Mouse (Mus musculus) right cerebral cortex, postnatal 25 days (tissue): ENCODE results near the gene Trim62.

Experiments
- DNase-seq: peaks from one replicate; pipeline ENCODE4 v3.0.0; 2022

The Trim62 gene

GRCm38 (mm10) chr4:128883379-128883781, at the start of gene Trim62:
TSS of gene Trim62 (plus strand) at chr4:128883580.
- DNase-seq: peak; percentile 71

GRCm38 (mm10) chr4:128838202-128838601, 45.2 kb upstream of the Trim62 start:
- no peak for DNase-seq

GRCm38 (mm10) chr4:128839811-128840738, 43.3 kb upstream of the Trim62 start:
- DNase-seq: no peak

GRCm38 (mm10) chr4:128841259-128841658, 42.1 kb upstream of the Trim62 start:
- DNase-seq: no peak

- no peak for DNase-seq
Observed at GRCm38 (mm10) chr4:128844566-128844965, 38.8 kb upstream of the Trim62 start.

GRCm38 (mm10) chr4:128845367-128845973, 37.9 kb upstream of the Trim62 start:
- DNase-seq: no peak

GRCm38 (mm10) chr4:128848961-128849360, 34.4 kb upstream of the Trim62 start:
- DNase-seq: no peak

GRCm38 (mm10) chr4:128849686-128850085, 33.7 kb upstream of the Trim62 start:
- no peak for DNase-seq

GRCm38 (mm10) chr4:128852266-128852887, 31.0 kb upstream of the Trim62 start:
- DNase-seq: no peak

GRCm38 (mm10) chr4:128853117-128853516, 30.3 kb upstream of the Trim62 start:
- no peak for DNase-seq

- no peak for DNase-seq
Observed at GRCm38 (mm10) chr4:128855613-128856040, 27.8 kb upstream of the Trim62 start.

GRCm38 (mm10) chr4:128857212-128857611, 26.2 kb upstream of the Trim62 start:
- no peak for DNase-seq

- peak; percentile 51 for DNase-seq
Observed at GRCm38 (mm10) chr4:128858226-128858625, 25.2 kb upstream of the Trim62 start.

- DNase-seq: no peak
Observed at GRCm38 (mm10) chr4:128858878-128859277, 24.5 kb upstream of the Trim62 start.

- peak; percentile 44 for DNase-seq
Observed at GRCm38 (mm10) chr4:128872992-128873391, 10.4 kb upstream of the Trim62 start.

GRCm38 (mm10) chr4:128874062-128874461, 9.3 kb upstream of the Trim62 start:
- no peak for DNase-seq

- no peak for DNase-seq
Observed at GRCm38 (mm10) chr4:128875439-128875838, 7.9 kb upstream of the Trim62 start.

GRCm38 (mm10) chr4:128877520-128877919, 5.9 kb upstream of the Trim62 start:
- DNase-seq: no peak

GRCm38 (mm10) chr4:128878901-128879491, 4.4 kb upstream of the Trim62 start:
- DNase-seq: no peak

GRCm38 (mm10) chr4:128883801-128884710, 676 bp downstream of the Trim62 start:
- DNase-seq: peak; percentile 71

- DNase-seq: no peak
Observed at GRCm38 (mm10) chr4:128884711-128885095, 1.3 kb downstream of the Trim62 start.

- no peak for DNase-seq
Observed at GRCm38 (mm10) chr4:128885540-128885939, 2.2 kb downstream of the Trim62 start.
